Mouse (Mus musculus) left cerebral cortex, postnatal 14 days (tissue): Measurements from ENCODE around the gene Dynlt1f. TPM values are rescaled to one million over a fixed set of nuclear protein-coding genes. Genes with fewer than 3 reads are reported as not detected.
A peak's percentile ranks its signal among the peaks of the same experiment; 100 is the strongest.
"Not testable (repeated sequence)": the region's sequence is repeated elsewhere in the genome, so short reads cannot be mapped to it uniquely, and the experiment has no call there.

Experiments used
- DNase-seq, 2 experiments: peaks; one replicate each; pipeline ENCODE4 v3.0.0; 2021 to 2022; ENCODE audit warnings: low spot score in 2 of 2, mixed read lengths in 1 of 2
- intact Hi-C: fragments of 180-260 bp; cut with DNase I; formaldehyde crosslinking; loops from one replicate; pipeline ENCODE4 v1.15.1; 2025
- long read RNA-seq, 2 experiments: library from polyadenylated mRNA; stranded (forward); transcript quantifications; one replicate each; pipeline ENCODE4 v2.0.0; 2021
- total RNA-seq, 2 experiments: library from RNA; stranded (reverse); gene quantifications; 2 replicates each; pipeline ENCODE4 v1.2.3; 2021

The Dynlt1f gene
- total RNA-seq, result 100 to 1,000 TPM; 107 to 114 TPM
- long read RNA-seq, experiment 1, transcript Dynlt1f-201 (5 exons, 771 nt), result major isoform, 8 of 11 reads
- long read RNA-seq, experiment 1, partial matches to known transcripts, result 3 of 11 reads
- long read RNA-seq, experiment 1, other reads (novel, unspliced or antisense), result 0 of 11 reads
- long read RNA-seq, experiment 2, partial matches to known transcripts, result 2 of 13 reads
- long read RNA-seq, experiment 2, other reads (novel, unspliced or antisense), result 7 of 13 reads

DNA sequence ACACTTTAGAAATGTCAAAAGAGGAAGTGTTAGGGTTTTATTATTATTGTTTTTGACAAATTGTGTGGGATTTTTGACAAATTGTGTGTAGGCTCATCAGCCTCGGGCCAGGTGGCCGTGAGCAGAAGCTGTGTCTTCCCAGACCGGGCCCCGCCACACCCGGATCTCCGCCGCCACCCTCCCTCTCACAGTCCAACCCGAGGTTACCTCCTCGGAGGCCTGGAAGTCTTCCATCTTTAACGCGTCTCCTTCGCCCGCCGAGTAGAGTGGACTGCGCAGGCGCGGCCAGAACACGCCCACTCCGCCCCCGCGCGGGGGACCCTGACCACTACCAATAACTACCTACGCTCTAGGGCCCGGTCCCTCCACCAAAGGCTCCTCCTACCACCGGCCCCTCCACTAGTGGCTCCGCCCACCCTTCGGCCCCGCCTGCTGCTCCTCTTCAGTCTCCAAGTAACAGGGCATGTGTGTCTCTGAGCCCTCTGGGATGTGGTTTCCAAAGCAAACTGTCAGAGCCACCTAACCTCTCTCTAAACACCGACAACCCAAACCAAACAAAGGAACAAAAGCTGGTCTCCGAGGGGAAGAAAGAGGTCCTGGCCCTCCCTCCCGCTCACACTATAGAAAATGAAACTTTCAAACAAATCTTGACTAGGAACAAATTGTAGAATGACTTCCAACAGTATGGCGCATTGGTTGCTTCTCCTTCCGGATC, at the start of gene Dynlt1f:
Gene Dynlt1f, minus strand, starts transcription at position 334 of the 715 bp plus-strand sequence.
- DNase-seq, result peak; percentile 54 to 66
- intact Hi-C loops, result not testable (repeated sequence)

DNA sequence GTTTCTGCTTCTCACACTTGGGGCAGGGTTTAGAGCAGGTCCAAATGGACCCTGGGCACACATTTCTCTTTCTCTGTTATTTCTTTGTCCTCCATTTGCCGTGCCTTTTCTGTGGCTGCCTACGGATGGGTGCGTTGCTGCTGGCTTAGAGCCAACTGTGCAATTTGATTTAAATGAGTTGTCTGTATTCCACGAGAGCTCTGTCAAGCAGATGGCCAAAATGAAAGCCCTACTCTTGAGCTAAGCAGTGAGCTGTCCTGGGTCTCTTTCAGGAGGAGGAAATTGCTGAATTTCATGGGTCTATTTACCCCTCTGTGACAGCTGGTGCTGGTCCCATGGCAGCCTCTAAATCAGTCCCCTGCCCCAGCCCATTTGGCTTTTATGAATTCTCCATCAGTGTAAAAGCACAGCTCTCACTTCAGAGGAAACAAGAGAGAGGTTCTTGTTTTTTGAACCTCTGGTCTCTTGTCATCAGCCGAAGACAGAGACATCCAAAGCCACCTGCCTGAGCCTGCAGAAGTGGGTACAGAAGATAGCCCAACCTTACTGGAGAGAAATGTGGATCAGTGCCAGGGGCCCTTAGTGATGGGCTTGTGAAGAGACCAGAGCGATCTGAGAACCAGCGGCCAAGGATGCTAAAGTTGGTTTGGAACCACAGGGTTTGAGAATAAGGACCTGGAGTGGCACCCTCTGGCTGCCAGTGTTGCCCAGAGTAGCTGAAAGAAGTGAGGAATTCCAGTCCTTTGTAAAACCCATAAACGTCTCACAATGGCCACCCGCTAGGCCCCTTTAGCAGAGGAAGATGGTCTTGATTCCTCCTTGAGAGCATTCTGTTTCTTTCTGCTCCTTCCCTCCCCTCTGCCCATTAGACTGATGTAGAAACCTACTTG, 47.9 kb upstream of the Dynlt1f start:
- DNase-seq, intact Hi-C loops: not testable (repeated sequence)

DNA sequence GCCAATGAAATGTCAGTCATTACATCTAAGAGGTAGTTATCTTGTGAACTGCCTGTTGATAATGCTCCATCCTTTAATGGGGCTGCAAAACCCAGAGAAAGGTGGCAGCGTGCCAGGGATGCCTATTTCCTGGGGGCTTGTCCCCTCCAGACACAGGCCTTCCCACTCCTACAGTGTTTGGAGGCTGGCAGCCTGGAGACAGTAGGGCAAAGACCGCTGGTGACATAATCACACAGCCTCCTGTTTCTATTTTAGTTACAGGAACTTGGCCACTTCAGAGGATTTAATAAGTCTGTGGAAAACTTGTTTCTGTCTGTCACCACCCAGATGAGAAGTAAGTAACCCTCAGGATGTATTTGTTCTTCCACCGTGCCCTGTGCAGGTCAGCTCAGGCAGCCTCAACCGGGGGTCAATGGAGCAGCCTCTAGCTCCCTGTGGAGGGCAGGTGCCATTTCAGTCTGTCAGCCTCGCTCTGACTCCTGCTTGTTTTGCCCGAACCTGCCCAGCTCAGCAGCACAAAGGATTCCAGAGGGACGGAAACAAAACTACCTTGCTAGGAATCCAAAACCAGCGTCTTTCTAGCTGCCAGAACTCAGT, 47.0 kb upstream of the Dynlt1f start:
- intact Hi-C loops, DNase-seq: not testable (repeated sequence)

DNA sequence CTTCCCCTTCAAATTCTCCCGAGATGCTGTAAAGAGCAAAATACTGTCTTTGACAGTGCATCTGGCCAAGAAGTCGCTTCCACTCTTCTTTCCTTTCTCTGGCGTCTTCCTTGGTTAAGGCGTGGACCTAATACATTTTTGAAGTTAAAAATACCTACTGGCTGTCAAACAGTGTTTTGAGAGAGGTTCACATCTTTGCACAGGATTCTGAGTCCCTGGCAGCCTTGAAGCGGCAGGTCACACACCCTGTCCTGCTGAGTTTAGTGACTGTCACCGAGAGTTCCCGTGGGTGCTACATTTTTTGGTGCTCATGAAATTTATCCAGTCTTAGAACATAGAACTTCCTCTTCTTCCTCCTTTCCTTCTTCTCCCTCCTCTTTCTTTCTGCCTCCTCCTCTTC, 44.4 kb upstream of the Dynlt1f start:
- intact Hi-C loops, DNase-seq: not testable (repeated sequence)

DNA sequence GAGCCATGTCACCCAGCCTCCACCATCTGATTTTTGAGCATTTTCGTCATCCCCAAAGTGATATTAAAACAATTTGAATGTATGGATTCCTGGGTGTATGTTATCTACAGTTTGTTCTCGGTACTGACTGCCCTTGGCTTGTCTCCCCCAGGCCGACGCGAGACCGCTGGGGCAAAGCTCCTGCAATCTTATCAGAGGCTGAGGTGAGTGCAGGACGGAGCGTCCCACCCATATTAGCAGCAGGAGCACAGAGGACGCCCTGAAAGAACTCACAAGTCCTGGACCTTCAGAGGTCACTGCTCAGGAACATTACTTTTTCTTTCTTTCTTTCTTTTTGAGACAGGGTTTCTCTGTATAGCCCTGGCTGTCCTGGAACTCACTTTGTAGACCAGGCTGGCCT, 43.8 kb upstream of the Dynlt1f start:
- intact Hi-C loops, DNase-seq: not testable (repeated sequence)

DNA sequence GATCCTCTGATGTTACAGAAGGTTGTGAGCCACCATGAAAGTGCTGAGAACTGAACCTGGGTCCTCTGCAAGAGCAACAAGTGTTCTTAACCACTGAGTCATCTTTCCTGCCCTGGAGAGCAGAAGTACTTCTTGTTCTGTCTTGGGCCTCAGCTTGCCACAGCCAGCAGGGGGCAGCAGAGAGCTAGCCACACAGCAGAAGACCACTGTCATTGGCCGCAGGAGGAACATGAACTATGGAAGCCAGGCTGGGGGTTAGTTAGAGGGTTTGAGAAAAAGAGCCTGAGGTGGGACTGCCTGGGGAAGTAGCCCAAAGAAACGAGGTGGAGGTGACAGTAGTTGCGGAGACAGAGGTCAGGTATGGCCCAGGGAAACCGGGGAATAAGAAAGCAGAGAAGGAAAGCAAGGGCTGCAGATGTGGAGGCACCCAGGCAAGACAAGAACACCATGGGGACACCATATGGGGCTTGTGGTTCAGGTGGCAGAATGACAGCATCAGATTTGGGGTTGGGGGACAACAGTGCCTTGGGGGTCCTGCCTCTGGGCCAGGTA, 41.6 kb upstream of the Dynlt1f start:
- DNase-seq, result peak; percentile 70 to 80
- intact Hi-C loops, result not testable (repeated sequence)

DNA sequence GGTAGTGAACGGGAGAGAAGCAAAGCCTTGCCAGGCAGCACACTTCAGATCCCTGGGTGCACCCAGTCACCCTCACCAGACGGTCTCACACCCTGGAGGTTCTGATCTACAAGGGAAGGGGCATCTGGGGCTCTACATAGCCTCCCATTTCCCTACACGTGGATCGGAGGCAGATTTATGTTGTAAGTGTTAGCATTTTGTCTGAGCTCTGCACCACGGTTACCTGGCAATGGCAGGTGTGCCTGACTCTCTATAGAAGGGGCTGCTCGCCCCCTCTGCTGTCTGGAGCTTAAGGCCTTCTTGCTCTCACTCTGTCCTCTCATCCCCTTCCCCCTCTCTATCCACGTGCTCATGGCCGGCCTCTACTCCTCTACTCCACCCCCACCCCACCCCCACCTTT, 40.8 kb upstream of the Dynlt1f start:
- intact Hi-C loops, DNase-seq: not testable (repeated sequence)

DNA sequence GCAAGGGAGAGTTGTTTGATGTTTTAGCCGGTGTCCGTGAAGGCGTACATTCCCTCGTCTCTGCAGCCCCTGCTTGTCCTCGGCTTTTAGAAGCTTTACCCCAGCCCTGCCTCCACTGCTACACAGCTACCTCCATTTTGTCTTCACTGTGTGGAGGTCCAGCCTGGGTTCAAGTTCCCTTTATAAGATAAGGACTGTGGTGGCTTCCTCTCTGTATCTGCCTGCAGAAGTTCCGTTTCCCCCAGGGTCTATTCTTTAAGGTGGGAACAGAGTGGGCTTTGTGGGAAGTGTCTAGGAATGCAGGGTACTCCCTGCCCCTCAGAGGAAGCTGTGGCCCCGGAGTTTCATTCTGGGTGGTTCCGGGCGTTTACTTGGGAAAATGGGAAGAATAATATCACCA, 40.0 kb upstream of the Dynlt1f start:
- intact Hi-C loops, DNase-seq: not testable (repeated sequence)

DNA sequence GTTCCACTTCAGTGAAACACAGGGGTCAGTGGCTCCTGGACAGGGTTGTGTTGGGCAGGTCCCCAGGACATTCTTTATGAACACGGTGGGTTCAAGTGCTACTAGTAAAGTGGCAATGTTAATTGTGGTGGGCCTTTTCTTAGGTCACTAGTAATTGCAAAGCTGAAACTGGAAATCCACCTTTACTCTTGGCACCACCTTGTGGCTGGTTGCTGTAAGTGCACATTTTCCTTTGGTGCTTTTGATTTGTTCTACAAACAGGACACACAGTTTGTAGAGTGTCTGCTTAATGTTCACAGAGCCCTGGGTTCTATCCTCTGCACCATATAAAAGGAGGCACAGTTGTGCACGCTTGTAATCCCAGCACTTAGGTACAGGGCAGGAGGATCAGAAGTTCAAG, 35.9 kb upstream of the Dynlt1f start:
- peak; percentile 96 for DNase-seq
- intact Hi-C loops, result not testable (repeated sequence)

DNA sequence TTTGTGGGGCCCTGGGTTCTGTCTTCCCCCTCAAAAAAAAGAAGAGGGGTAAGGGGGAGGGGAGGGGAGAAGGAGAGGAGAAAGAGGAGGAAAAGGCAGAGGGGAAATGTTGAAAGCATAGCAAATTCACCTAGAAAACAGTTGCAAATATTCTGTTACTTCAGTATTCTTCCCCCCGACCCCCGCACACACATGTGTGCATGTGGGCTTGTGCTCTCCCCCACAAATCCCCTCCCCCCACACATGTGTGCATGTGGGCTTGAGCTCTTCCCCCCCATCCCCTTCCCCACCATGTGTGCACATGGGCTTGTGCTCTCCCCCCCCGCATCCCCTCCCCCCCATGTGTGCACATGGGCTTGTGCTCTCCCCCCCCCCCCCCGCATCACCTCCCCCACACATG, 33.6 kb upstream of the Dynlt1f start:
- intact Hi-C loops, DNase-seq: not testable (repeated sequence)

DNA sequence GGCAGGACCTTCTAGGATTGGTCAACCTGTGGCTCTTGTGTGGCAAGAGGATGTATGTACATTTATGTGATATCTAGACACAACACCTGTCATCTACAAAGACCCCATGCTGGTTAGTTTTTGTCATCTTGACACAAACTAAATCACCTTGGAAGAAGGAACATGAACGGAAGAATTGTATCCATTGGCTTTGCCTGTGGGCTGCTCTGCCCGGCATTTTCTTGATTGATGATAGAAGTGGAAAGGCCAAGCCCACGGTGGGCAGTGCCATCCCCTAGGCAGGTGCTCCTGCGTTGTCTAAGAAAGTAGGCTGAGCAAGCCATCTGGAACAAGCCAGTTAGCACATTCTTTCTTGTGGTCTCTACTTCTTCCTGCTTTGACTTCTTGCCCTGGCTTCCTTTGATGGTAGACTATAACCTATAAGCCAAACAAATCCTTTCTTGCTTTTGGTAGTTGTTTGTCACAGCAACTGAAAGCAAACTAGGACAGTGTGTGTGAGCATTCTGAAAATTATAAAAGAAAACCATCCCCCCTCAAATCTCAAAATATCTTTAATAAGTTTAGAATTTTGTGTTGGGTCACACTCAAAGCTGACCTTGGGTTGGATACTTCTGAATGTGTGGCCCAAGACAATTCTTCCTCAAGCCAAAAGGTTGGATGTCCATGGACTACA, 30.7 kb upstream of the Dynlt1f start:
- DNase-seq, intact Hi-C loops: not testable (repeated sequence)

DNA sequence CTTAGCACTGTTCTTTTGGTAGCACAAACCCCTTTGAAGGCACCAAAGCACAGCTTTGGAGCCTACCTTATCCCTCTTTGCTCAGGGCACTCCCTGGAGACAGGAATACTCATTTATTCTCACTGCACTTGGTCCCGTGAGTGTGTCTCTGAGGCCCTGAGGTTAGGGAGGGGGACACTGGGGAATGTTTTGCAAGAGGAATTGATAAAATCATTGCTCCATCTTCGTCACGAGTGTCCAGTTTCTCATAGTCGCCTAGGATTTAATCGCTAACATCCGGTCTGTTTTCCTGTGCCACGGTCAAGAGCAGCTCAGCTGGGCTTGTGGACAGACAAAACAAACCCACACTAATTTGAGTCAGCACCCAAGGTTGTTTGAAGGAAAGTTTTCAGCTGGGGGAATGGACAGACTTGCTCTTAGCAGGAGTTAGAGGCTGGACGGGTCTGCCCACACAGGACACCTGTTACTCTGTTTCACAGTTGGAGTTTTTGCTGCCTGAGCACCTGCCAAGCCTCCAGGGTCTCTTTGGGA, 29.7 kb upstream of the Dynlt1f start:
- DNase-seq, intact Hi-C loops: not testable (repeated sequence)

DNA sequence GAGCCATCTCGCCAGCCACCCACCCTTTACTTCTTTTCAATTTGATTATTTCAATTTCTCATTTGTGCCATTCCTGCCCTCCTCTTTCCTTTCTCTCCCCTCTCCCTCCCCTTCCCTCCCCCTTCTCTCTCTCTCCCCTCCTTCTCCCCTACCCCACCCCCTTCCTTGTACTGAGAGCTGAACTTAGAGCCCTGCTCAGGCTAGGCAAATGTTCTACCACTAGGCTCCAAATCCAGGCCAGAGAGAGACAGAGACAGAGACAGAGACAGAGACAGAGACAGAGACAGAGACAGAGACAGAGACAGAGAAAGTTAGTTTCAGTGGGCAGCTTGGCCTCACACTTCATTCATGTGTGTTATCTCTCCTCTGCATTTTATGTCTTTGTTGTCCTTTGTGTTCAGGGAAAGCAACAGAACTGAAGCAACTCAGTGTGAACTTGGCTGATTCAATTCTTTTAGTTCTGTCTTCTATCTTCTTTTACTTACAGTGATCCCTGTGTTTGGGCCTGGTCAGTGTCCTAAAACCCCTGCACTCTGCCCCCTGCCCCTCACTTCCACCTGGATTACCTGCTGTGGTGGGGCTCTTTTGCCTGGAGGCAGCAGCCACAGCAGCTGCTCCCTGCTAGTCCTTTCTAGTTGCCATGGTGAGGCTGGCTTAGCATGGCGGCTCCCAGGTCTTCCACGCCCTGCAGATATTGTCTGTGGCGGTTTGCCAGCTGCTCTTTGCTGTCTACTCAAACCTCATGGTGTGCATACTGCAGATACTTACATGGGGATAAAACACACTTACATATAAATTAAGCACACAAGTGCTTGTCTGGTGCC, 29.0 kb upstream of the Dynlt1f start:
- DNase-seq, intact Hi-C loops: not testable (repeated sequence)

DNA sequence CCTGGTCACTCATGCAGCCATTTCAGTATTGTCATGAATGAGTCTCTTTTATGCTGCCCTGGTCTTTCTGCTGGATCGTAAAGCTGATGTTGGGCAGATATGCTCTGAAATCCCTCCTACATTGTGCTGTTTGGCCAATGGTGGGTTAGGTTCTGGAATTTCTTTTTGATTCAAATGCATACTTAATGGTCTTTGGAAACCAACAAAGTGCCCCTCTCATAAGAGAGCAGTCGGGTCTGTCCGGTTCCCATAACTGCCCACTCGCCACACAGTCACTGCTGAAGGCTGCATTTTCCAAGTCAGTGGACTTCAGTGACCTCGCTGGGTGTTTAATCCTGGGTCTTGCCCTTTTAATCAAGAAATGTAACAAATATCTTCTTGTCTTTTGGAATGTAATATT, 28.0 kb upstream of the Dynlt1f start:
- DNase-seq, intact Hi-C loops: not testable (repeated sequence)

DNA sequence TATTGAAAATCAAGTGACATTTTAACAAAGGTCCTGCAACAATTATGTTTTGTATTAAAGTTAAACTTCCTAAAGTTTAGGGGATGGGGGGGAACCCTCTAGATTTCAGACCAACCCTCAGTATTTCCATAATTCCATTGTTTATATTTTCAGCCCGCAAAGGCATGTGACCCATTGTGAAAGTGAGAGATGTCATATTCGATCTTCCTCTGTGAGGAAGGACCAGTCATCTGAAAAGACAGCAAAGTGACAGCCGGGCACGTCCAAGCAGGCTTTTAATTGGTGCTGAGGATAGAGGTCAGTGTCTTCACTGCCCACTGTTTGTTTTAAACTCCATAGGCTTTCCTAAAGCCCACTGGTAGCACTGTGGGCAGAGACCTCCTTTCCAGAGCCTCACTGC, 26.0 kb upstream of the Dynlt1f start:
- DNase-seq, intact Hi-C loops: not testable (repeated sequence)

DNA sequence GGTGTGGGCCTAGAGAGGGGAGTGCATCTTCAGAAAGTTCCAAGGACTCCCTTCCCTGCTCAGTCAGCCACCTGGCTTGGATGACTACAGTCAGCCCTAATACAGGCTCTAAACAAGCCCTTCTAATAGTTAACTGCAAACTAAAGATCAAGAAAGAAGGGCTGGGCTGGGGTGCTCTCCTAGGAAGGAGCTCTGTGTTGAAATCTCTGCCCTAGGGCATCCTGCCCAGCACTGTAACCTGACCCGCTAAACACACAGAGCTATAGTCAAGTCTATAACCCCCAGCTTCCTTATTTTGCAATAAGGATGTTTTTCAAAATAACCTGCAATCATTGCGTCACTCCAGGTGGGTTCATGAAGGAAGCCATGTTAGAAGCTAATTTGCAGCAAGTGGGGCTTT, 22.4 kb upstream of the Dynlt1f start:
- intact Hi-C loops, result not testable (repeated sequence)

DNA sequence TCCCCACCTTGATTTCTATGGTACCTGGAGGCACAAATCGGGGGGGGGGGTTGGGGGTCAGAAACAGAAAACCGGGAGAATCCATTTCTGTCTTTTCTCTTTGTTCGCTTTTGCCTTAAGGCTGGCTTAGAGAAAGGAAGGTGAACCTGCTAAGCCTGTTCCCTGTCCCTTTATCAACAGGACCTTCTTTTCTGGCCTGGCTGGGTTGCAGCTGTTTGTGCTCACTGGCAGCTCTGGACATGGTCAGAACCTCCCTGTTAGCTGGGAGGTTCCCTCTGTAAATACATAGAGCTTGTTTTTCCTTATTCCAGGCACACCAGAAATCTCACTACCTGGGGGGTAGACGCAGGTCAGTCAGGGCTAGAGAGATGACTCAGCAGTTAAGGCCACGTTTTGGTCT, 18.6 kb upstream of the Dynlt1f start:
- intact Hi-C loops, DNase-seq: not testable (repeated sequence)

More for the DNA sequence above, 22.4 kb upstream of the Dynlt1f start:
- DNase-seq, result not testable (repeated sequence)

DNA sequence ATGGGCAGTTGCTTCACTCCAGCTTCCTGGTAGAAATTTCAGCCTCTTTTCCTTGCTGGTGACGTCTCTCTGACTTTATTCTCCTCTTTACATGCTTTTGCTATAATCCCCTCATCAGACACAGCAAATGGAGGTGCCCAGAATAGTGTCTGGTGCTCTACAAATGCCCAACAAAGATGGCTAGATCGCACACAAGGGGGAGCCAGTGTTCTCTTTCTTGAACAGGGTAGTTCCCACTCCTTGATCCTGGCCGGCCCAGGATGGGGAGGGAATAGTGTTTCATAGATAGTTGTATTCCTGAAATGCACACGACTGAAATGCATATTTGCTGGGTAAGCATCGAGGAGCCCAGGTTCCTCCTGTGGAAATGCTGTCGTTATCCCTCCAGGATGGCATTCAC, 12.8 kb upstream of the Dynlt1f start:
- DNase-seq, intact Hi-C loops: not testable (repeated sequence)
